Mouse (Mus musculus) cerebellum, postnatal 4 days (tissue): ENCODE data around the gene Treml4.
A peak's percentile ranks its signal among the peaks of the same experiment; 100 is the strongest.
"Not testable (repeated sequence)": the region's sequence is repeated elsewhere in the genome, so short reads cannot be mapped to it uniquely, and the experiment has no call there.

Experiments used
- DNase-seq, 2 experiments: peaks; one replicate each; pipeline ENCODE4 v3.0.0; 2022; ENCODE audit warnings: low spot score in 2 of 2, mixed read lengths in 1 of 2

Gene Treml4

GRCm38 (mm10) chr17:48274098-48274497, 10.0 kb downstream of the Treml4 start:
- DNase-seq, result no peak

- peak; percentile 39 to 75 for DNase-seq
Observed at GRCm38 (mm10) chr17:48274885-48275284, 10.8 kb downstream of the Treml4 start.

GRCm38 (mm10) chr17:48275736-48276135, 11.6 kb downstream of the Treml4 start:
- DNase-seq, result no peak

GRCm38 (mm10) chr17:48278381-48278780, 14.3 kb downstream of the Treml4 start:
- no peak for DNase-seq

GRCm38 (mm10) chr17:48279002-48279401, 14.9 kb downstream of the Treml4 start:
- DNase-seq, result no peak

- no peak for DNase-seq
Observed at GRCm38 (mm10) chr17:48280943-48281738, 17.0 kb downstream of the Treml4 start.

- peak in 1 of 2 experiments; percentile 8 for DNase-seq
Observed at GRCm38 (mm10) chr17:48281739-48282085, 17.6 kb downstream of the Treml4 start.

GRCm38 (mm10) chr17:48286765-48287164, 22.7 kb downstream of the Treml4 start:
- no peak for DNase-seq

- DNase-seq, result no peak
Observed at GRCm38 (mm10) chr17:48287276-48287675, 23.2 kb downstream of the Treml4 start.

GRCm38 (mm10) chr17:48293500-48294194, 29.6 kb downstream of the Treml4 start:
- no peak for DNase-seq

- DNase-seq, result no peak
Observed at GRCm38 (mm10) chr17:48299203-48299602, 35.1 kb downstream of the Treml4 start, which contains the start of gene Treml2. Gene Treml2 (plus strand): TSS chr17:48299498.

GRCm38 (mm10) chr17:48299756-48300155, 35.7 kb downstream of the Treml4 start:
- DNase-seq, result no peak

- DNase-seq, result no peak
Observed at GRCm38 (mm10) chr17:48300199-48300598, 36.1 kb downstream of the Treml4 start.

- no peak for DNase-seq
Observed at GRCm38 (mm10) chr17:48300861-48301260, 36.8 kb downstream of the Treml4 start.

- DNase-seq, result no peak
Observed at GRCm38 (mm10) chr17:48301792-48302191, 37.7 kb downstream of the Treml4 start.

GRCm38 (mm10) chr17:48312124-48312523, 48.0 kb downstream of the Treml4 start:
- DNase-seq, result no peak

GRCm38 (mm10) chr17:48315905-48316579, 51.9 kb downstream of the Treml4 start, which contains the start of gene B430306N03Rik:
Gene B430306N03Rik (plus strand): TSS chr17:48316141.
- not testable (repeated sequence) for DNase-seq

GRCm38 (mm10) chr17:48318686-48319085, 54.6 kb downstream of the Treml4 start:
- DNase-seq, result no peak

- DNase-seq, result no peak
Observed at GRCm38 (mm10) chr17:48321279-48321678, 57.2 kb downstream of the Treml4 start.

GRCm38 (mm10) chr17:48323236-48323635, 59.1 kb downstream of the Treml4 start:
- no peak for DNase-seq

- no peak for DNase-seq
Observed at GRCm38 (mm10) chr17:48324258-48324657, 60.2 kb downstream of the Treml4 start.
